Mouse (Mus musculus): ENCODE data around the gene Krt87.

Krt87 gene

DNA sequence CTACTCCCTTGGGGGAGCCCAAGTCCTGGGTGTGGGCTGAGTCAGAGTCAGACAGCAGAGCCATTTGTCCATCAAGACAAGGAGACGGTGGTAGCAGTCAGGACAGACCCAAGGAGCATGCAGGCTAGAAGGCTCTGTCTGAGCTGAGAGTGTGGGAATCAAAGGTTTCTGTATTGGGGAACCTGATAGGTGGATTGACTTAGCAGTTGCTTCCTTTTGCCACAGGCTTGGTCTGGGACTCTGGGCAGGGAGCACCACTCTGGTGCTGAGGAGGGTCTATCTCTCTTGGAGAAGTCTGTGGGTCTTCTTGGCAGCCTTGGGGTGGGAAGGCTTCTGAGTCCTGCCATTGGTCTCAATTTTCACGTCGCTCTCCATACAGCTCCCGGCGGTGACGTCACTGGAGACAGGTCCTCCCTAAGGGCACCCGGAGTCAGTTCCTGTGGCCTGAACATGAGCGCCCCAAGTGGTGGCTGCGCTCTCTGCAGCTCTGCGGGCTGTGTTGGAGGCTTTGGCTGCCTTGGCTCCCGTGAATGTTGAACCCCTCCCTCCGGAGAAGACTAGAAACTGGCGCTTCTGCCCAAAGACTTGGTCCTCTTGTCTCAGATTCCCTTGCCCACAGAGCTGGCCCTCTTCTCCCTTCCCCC, 14.6 kb upstream of the Krt87 start:
- no peak for TF ChIP-seq GATA4 (IDR thresholded peaks at IDR 0.05; ENCODE audit: insufficient replicate concordance, low read length)

GRCm38 (mm10) chr15:101447444-101447843, 8.8 kb upstream of the Krt87 start, which contains the start of gene Krt88:
Gene Krt88 (plus strand): TSS chr15:101447744.
- no peak for TF ChIP-seq GATA4 (IDR thresholded peaks at IDR 0.05; ENCODE audit: insufficient replicate concordance, low read length)

DNA sequence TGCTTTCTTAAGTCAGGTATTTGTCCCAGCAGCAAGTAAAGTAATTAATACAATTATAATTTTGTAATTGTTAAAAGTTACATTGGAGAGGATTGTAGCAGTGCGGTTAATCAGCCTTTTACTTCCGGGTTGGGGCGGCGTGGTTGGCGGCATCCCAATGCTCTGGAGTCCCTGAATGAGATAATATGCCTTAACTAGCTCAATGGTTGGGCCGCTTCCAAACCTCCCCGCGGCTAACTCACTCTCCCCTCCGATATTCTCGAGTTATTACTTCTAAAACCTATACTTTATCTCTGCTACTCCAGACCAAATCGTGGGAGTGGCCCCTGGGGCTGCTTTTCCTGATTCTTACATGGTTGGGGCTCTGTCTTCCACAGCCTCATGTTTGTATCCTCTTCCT, 8.0 kb upstream of the Krt87 start:
- no peak for TF ChIP-seq GATA4 (IDR thresholded peaks at IDR 0.05; ENCODE audit: insufficient replicate concordance, low read length)

DNA sequence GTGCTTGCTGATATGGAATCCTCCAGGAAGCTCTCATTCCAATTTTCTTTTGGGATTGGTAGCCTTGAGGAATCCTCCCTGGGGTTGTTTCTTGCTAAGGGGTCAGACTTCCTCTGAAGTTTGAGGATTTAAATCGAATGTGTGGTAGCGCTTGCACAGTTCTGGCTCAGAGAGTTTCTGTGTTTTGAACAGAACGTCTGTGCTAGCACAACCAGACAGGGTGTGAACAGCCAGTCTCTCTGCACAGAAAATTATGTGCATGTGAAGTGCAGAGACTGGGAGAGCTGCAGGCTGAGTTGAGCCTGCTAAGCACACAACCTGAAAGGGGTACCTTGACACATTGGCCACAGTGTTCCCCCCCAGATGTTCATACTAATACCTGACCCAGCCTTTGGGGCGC, 2.2 kb upstream of the Krt87 start:
- TF ChIP-seq GATA4 (IDR thresholded peaks at IDR 0.05; ENCODE audit: insufficient replicate concordance, low read length), result no peak

GRCm38 (mm10) chr15:101436611-101437010, 2.0 kb downstream of the Krt87 start:
- TF ChIP-seq GATA4 (IDR thresholded peaks at IDR 0.05; ENCODE audit: insufficient replicate concordance, low read length), result no peak

GRCm38 (mm10) chr15:101424914-101425313, 13.7 kb downstream of the Krt87 start:
- TF ChIP-seq GATA4 (IDR thresholded peaks at IDR 0.05; ENCODE audit: insufficient replicate concordance, low read length), result no peak

- TF ChIP-seq GATA4 (IDR thresholded peaks at IDR 0.05; ENCODE audit: insufficient replicate concordance, low read length), result no peak
Observed at GRCm38 (mm10) chr15:101420903-101421302, 17.7 kb downstream of the Krt87 start.

DNA sequence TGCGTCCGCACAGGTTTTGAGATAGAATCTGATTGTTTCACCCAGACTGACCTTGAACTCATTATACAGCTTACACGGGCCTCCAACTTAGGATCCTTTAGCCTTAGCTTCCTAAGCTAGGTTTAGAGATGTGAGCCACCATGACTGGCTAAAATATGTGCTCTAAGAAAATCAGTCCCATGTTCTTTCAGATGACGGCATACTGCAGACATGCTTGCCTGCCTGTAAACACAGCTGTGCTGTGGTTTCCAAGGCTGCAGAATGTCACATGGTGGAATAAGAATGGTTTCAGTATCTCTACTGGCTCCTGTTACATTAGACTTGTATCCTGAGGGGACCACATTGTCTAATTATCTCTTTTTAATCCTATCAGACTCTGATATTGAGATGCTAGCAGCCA, 19.7 kb downstream of the Krt87 start:
- TF ChIP-seq GATA4 (IDR thresholded peaks at IDR 0.05; ENCODE audit: insufficient replicate concordance, low read length), result no peak

DNA sequence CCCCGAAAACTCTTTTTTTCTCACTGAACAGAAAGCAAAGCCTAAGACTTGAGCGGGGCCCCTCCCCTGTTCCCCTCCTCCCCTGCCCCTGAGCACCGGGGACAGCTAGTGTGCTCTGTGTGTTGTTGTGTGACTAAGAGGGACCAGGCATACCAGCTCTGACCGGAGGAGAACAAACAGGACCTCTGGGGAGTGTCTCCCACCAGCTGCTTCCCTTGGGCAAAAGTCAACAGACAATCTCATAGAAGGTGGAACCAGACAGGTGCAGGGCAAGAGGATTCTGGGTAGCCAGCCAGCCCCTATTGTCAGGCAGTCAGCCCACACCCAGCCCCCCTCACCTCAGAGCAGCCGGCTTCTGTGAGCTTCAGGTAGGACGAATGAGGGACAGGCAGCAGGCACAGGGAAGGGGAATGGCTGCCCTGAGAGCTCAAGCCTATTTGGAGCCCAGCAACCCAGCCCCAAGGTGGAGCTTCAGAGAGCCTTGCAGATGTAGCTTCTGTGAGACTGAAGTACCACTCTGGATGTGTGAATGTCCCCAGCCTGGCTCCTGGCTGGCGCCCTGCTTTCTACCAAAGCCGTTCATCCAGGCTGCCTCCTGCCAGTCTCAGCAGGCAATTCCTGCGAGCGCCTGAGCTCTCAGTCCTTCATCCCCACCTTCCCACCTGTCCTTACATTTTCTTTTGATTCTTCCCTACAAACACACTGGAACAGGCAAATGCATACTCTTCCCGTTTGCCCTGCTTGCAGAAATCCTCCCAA, 23.6 kb downstream of the Krt87 start:
- no peak for TF ChIP-seq GATA4 (IDR thresholded peaks at IDR 0.05; ENCODE audit: insufficient replicate concordance, low read length)

- TF ChIP-seq GATA4 (IDR thresholded peaks at IDR 0.05; ENCODE audit: insufficient replicate concordance, low read length), result no peak
Observed at GRCm38 (mm10) chr15:101413916-101414635, 24.5 kb downstream of the Krt87 start.

DNA sequence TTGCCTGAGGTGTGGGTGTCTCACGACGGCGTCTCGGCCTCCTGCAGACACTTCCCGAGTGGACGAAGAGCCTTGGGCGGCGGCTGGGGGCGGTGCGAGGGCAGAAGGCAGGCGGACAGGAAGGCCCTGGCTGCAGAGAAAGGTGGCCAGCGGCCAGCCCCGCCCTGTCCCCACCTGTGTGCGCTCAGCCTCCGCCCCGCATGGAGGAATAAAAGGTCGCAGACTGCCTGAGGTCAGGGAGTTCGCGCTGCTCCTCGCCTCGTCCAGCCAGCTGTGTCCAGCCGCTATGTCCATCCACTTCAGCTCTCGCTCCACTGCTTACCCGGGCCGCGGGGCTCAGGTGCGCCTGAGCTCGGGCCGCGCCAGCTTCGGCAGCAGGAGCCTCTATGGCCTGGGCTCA, 26.4 kb downstream of the Krt87 start:
- TF ChIP-seq GATA4 (IDR thresholded peaks at IDR 0.05; ENCODE audit: insufficient replicate concordance, low read length), result no peak

DNA sequence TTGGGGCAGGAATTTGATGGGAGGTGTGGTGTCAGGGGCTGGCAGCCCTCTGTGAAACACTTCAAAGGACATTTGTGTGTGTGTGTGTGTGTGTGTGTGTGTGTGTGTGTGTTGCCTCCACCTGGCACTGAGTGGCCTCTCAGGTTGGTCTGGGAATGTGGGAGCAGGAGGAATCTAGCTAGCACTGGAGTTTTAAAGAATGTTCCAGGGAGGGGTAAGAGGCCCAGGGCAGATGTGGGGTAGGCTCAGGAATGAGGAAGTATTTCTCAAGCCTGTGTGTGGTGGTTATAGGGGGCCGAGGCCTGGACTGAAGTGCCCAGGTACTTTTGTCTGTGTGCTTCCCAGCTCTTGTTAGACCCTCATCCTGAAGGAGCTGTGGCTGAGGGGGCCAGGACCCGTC, 27.8 kb downstream of the Krt87 start, which contains the start of gene Krt7:
Krt7 (plus strand) TSS at position 269 of the 400 bp plus-strand sequence.
- TF ChIP-seq GATA4 (IDR thresholded peaks at IDR 0.05; ENCODE audit: insufficient replicate concordance, low read length), result no peak

GRCm38 (mm10) chr15:101398269-101398668, 40.3 kb downstream of the Krt87 start:
- TF ChIP-seq GATA4 (IDR thresholded peaks at IDR 0.05; ENCODE audit: insufficient replicate concordance, low read length), result no peak

DNA sequence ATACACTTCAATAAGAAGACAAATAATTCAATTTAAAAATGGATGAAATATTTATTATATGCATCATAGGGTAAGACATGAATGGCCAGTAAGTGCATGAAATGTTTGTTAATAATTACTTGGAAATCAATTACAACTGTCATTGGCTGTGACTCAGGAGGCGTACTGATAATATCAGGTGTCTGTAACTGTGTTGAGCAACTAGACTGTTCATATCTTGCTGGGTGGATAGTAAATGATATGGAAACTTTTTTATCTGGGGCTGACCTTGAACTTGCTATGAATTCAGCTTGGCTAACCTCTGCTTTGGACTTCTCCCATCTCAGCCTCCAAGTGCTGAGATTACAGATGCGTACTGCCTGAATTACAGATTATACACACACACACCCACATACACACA, 40.9 kb downstream of the Krt87 start:
- TF ChIP-seq GATA4 (IDR thresholded peaks at IDR 0.05; ENCODE audit: insufficient replicate concordance, low read length), result 0 out of 2 replicates have a peak, but pooled peaks have one; percentile 20

- no peak for TF ChIP-seq GATA4 (IDR thresholded peaks at IDR 0.05; ENCODE audit: insufficient replicate concordance, low read length)
Observed at GRCm38 (mm10) chr15:101396921-101397320, 41.7 kb downstream of the Krt87 start.

DNA sequence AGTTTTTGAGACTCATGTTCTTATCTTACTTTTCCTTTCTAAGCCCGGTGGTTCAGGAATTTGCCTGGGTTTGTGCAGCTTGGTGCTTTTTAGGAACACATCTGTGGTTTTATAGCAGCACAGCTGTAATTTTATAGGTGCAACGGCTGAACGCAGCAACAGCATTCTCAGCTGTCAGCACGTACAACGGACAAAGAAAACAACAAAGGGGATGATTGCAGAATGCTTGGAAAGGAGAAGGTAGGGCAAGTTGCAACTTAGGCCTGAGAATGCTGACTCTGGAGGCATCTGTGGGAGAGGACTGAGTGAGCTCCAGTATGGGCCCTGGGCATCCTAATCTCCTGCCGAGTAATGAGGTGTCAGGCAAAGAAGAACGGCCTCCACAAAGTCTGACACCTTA, 42.1 kb downstream of the Krt87 start:
- TF ChIP-seq GATA4 (IDR thresholded peaks at IDR 0.05; ENCODE audit: insufficient replicate concordance, low read length), result no peak

All from liver, adult (tissue).